Mouse (Mus musculus) liver, postnatal 0 days (tissue): ENCODE results near the gene Coro2b.

Experiments
- CTCF ChIP-seq: sonication (generic); IDR thresholded peaks from 2 replicates; pipeline ENCODE4 v1.5.1; 2016; ENCODE audit warnings: antibody characterized with exemption, low read depth
- EP300 ChIP-seq: IDR thresholded peaks from 2 replicates; pipeline ENCODE4 v1.6.1; 2016; ENCODE audit warnings: antibody characterized with exemption, low read depth, mild to moderate bottlenecking

- TF ChIP-seq CTCF: no peak
- TF ChIP-seq EP300: no peak
Measured at GRCm38 (mm10) chr9:62504129-62504528, 32.7 kb downstream of the Coro2b start.
